Comparison of ENCODE assay signal across 20 mouse cellular contexts in genomic region chr16:90211767-90212166, GRCm38 (mm10).
"Had no signal": no experiment of that assay in that cellular context is flagged by ENCODE, and none has a peak within 500 bp of the region (broad histone marks: within the 10 kb centered on the region; RNA-seq: fewer than 3 reads in every experiment).

No protein-coding gene starts in this region.

- DNase-seq: forebrain, postnatal 0 days; gastrocnemius, postnatal 14 days; gastrocnemius, postnatal 36 days; heart, adult 18-20 months; heart, postnatal 10 days; kidney, adult 18-20 months; kidney, adult 8-10 months; kidney, postnatal 10 days; kidney, postnatal 25 days; kidney, postnatal 4 days; liver; liver, embryonic 13.5 days had no signal

- H3K27ac ChIP-seq: heart, embryonic 10.5 days; hindbrain, embryonic 13.5 days; hindbrain, embryonic 15.5 days; layer of hippocampus, adult 2 months; left cerebral cortex, adult 2 months; limb, embryonic 10.5 days; limb, embryonic 12.5 days had no signal

- ATAC-seq: forebrain, postnatal 0 days had no signal

- H3K4me3 ChIP-seq: heart, embryonic 10.5 days; heart, embryonic 12.5 days; hindbrain, embryonic 13.5 days; hindbrain, embryonic 15.5 days; layer of hippocampus, adult 2 months; left cerebral cortex, adult 2 months; limb, embryonic 10.5 days; limb, embryonic 12.5 days; liver, embryonic 13.5 days had no signal

- H3K36me3 ChIP-seq: heart, embryonic 10.5 days; heart, embryonic 12.5 days; hindbrain, embryonic 13.5 days; hindbrain, embryonic 15.5 days; limb, embryonic 10.5 days; limb, embryonic 12.5 days; liver, embryonic 13.5 days had no signal

- H3K4me1 ChIP-seq: heart, embryonic 12.5 days; hindbrain, embryonic 13.5 days; hindbrain, embryonic 15.5 days; limb, embryonic 10.5 days; limb, embryonic 12.5 days had no signal

- H3K4me2 ChIP-seq: heart, embryonic 12.5 days; hindbrain, embryonic 13.5 days; hindbrain, embryonic 15.5 days; limb, embryonic 12.5 days; liver, embryonic 13.5 days had no signal

- H3K9ac ChIP-seq: forebrain, postnatal 0 days; heart, embryonic 12.5 days; hindbrain, embryonic 13.5 days; hindbrain, embryonic 15.5 days; limb, embryonic 12.5 days; liver, embryonic 13.5 days had no signal

- H3K27me3 ChIP-seq: hindbrain, embryonic 13.5 days; hindbrain, embryonic 15.5 days; limb, embryonic 12.5 days; liver, embryonic 13.5 days had no signal

- H3K9me3 ChIP-seq: heart, embryonic 10.5 days; heart, embryonic 12.5 days; hindbrain, embryonic 13.5 days; hindbrain, embryonic 15.5 days; limb, embryonic 10.5 days; limb, embryonic 12.5 days; liver, embryonic 13.5 days had no signal
